Mouse (Mus musculus): Measurements from ENCODE around the gene Vps29. TPM values are rescaled to one million over a fixed set of nuclear protein-coding genes. Genes with fewer than 3 reads are reported as not detected.

Gene Vps29
- polyA plus RNA-seq, 1 experiment, result 139 TPM

DNA sequence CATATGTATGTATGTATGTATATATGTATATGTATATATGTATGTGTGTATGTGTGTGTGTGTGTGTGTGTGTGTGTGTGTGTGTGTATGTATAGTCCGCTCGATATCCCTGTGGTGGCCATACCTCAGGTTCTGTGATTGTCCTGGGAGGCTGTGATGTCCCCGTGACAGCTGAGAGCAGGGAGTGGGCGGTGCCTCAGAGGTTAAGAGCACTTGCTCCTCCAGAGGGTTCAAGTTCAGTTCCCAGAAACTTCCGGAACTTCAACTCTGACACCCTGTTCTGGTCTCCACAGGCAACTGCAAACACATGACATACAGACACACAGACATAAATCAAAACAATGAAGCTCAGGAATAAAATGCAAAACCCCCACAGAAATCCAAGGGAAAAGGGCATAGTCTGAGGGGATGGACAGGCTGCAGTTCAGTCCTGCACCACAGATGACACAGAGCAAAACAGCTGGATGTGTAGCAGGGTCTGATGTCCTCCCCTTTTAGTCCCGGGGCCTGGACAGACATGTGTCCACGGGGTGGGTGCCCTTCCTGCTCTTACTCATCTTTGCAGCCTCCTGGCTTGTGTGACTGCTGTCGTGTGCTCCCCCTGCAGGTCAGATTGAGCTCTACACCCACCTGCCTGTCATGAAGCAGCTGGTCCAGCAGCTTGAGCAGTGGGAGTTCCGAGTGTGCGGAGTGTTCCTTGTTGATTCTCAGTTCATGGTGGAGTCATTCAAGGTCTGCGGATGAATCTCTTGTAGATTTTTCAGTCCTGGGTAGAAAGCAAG is 25.4 kb downstream of the Vps29 start:
- H3K79me2 ChIP-seq (ENCODE audit: control insufficient read depth, insufficient read depth), result no peaks in the 10 kb centered on the region
- H3K36me3 ChIP-seq (ENCODE audit: control insufficient read depth, insufficient read depth), result peaks cover 6% of the 10 kb centered on the region
- peak in 2 of 3 experiments; percentile 13 to 66 for TF ChIP-seq MYOG (IDR thresholded peaks at IDR 0.05; ENCODE audit: control insufficient read depth in 1 of 3, insufficient read depth in 1 of 3, insufficient read length in 2 of 3, low read depth in 2 of 3)
- TF ChIP-seq MYOD1 (IDR thresholded peaks at IDR 0.05; ENCODE audit: control insufficient read depth in 1 of 3, insufficient read length in 2 of 3, low read depth in 2 of 3), result peak in 2 of 3 experiments; percentile 34 to 69
- TF ChIP-seq TCF3 (IDR thresholded peaks at IDR 0.05; ENCODE audit: insufficient read length, low read depth), result no peak
- H3ac ChIP-seq (ENCODE audit: control insufficient read depth, insufficient read length), result no peak overlapping the region
- no peak overlapping the region for H3K4me3 ChIP-seq
- peak overlapping the region; percentile 49 for H3K4me2 ChIP-seq (ENCODE audit: low read depth)
- H3K27me3 ChIP-seq (ENCODE audit: control insufficient read depth, insufficient read depth, insufficient read length), result no peaks in the 10 kb centered on the region

DNA sequence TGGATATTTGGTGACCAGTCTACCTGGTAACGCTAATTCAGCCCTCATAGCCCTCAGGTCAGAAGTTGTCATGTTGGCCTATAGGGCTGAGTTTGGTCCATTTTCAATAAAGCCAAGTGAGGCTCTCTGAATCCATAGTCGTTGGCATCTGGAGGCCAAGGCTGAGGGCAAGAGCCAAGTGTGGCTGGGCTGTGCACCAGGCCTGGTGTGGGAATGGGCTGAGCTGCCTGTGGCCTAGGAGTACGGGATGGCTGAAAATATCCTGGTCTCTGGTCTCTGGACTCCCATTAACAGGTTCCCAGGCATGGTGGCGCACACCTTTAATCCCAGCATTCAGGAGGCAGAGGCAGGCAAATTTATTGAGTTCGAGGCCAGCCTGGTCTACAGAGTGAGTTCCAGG is 35.8 kb downstream of the Vps29 start:
- no peak overlapping the region for H3K4me3 ChIP-seq
- no peak overlapping the region for H3K4me2 ChIP-seq (ENCODE audit: low read depth)
- TF ChIP-seq SRF (IDR thresholded peaks at IDR 0.05; ENCODE audit: control insufficient read depth, insufficient read length, low read depth) (no peak), MYOD1 (IDR thresholded peaks at IDR 0.05; ENCODE audit: control insufficient read depth in 1 of 3, insufficient read length in 2 of 3, low read depth in 2 of 3) (no peak), POLR2A (IDR thresholded peaks at IDR 0.05; ENCODE audit: insufficient read length, low read depth) (no peak), REST (IDR thresholded peaks at IDR 0.05; ENCODE audit: insufficient read depth, insufficient read length) (no peak), CEBPB (IDR thresholded peaks at IDR 0.05; ENCODE audit: insufficient read depth, poor library complexity, severe bottlenecking) (no peak), MAX (IDR thresholded peaks at IDR 0.05; ENCODE audit: low read depth) (no peak), E2F4 (IDR thresholded peaks at IDR 0.05; ENCODE audit: insufficient read depth) (no peak), TCF12 (IDR thresholded peaks at IDR 0.05; ENCODE audit: insufficient read depth, poor library complexity, severe bottlenecking) (no peak), MYOG (IDR thresholded peaks at IDR 0.05; ENCODE audit: control insufficient read depth in 1 of 3, insufficient read depth in 1 of 3, insufficient read length in 2 of 3, low read depth in 2 of 3) (no peak), POLR2AphosphoS2 (IDR thresholded peaks at IDR 0.05; ENCODE audit: insufficient read length, low read depth) (no peak)
- H3ac ChIP-seq (ENCODE audit: control insufficient read depth, insufficient read length), result no peak overlapping the region
- H3K79me2 ChIP-seq (ENCODE audit: control insufficient read depth, insufficient read depth), result peaks cover 18% of the 10 kb centered on the region
- H3K27me3 ChIP-seq (ENCODE audit: control insufficient read depth, insufficient read depth, insufficient read length), result no peaks in the 10 kb centered on the region
- no peaks in the 10 kb centered on the region for H3K36me3 ChIP-seq (ENCODE audit: control insufficient read depth, insufficient read depth)

DNA sequence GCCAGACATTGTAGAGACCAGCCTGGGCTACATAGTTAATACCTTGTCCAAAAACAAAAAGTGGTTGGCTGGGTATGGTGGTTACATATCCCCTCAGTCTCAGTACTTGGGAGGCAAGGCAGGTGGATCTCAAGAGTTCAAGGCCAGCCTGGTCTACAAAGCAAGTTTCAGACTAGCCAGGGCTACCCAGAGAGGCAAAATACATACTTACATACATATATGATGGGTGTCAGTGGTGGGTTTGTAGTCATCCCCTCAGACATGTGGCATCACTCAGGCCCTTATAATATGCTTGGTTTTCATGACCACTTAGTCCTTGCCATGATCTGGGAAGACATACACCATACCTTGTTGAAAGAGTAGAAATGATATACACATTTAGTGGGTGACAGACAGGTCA is 36.5 kb downstream of the Vps29 start:
- TF ChIP-seq POLR2AphosphoS2 (IDR thresholded peaks at IDR 0.05; ENCODE audit: insufficient read length, low read depth) (no peak), E2F4 (IDR thresholded peaks at IDR 0.05; ENCODE audit: insufficient read depth) (no peak)
- Histone ChIP-seq H3K4me3 (no peak overlapping the region), H3K4me2 (ENCODE audit: low read depth) (no peak overlapping the region), H3K79me2 (ENCODE audit: control insufficient read depth, insufficient read depth) (peaks cover 18% of the 10 kb centered on the region), H3ac (ENCODE audit: control insufficient read depth, insufficient read length) (no peak overlapping the region), H3K27me3 (ENCODE audit: control insufficient read depth, insufficient read depth, insufficient read length) (no peaks in the 10 kb centered on the region), H3K36me3 (ENCODE audit: control insufficient read depth, insufficient read depth) (no peaks in the 10 kb centered on the region)

DNA sequence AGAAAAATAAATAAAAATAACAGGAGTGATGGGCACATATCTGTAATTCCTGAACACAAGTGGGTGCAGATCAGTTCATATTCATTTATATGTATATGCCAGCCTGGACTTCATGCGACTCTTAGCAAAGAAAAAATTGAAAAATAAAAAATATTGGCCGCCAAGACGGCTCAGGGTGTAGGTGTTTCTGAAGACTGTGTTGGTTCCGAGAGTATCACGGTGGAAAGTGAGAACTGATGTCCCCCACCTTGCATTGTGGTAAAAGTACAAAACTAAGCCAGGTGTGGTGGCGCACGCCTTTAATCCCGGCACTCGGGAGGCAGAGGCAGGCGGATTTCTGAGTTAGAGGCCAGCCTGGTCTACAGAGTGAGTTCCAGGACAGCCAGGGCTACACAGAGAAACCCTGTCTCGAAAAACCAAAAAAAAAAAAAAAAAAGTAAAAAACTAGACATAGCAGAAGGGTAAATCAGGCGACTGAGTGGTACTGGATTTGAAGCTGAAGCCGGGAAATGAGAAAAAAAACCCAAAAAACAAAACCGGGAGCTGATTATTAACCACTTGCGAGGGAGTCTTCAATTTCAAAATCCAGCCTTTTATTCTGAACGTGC is 37.1 kb downstream of the Vps29 start:
- peak overlapping the region; percentile 68 for H3K4me3 ChIP-seq
- peak overlapping the region; percentile 22 for H3ac ChIP-seq (ENCODE audit: control insufficient read depth, insufficient read length)
- no peaks in the 10 kb centered on the region for H3K36me3 ChIP-seq (ENCODE audit: control insufficient read depth, insufficient read depth)
- H3K27me3 ChIP-seq (ENCODE audit: control insufficient read depth, insufficient read depth, insufficient read length), result no peaks in the 10 kb centered on the region
- TF ChIP-seq USF1 (IDR thresholded peaks at IDR 0.05; ENCODE audit: low read depth), result no peak
- TF ChIP-seq MAX (IDR thresholded peaks at IDR 0.05; ENCODE audit: low read depth), result no peak
- TF ChIP-seq POLR2AphosphoS2 (IDR thresholded peaks at IDR 0.05; ENCODE audit: insufficient read length, low read depth), result no peak
- TF ChIP-seq SRF (IDR thresholded peaks at IDR 0.05; ENCODE audit: control insufficient read depth, insufficient read length, low read depth), result no peak
- TF ChIP-seq MYOD1 (IDR thresholded peaks at IDR 0.05; ENCODE audit: control insufficient read depth in 1 of 3, insufficient read length in 2 of 3, low read depth in 2 of 3), result no peak
- no peak for TF ChIP-seq CEBPB (IDR thresholded peaks at IDR 0.05; ENCODE audit: insufficient read depth, poor library complexity, severe bottlenecking)
- TF ChIP-seq TCF12 (IDR thresholded peaks at IDR 0.05; ENCODE audit: insufficient read depth, poor library complexity, severe bottlenecking), result no peak
- no peak for TF ChIP-seq E2F4 (IDR thresholded peaks at IDR 0.05; ENCODE audit: insufficient read depth)
- no peak for TF ChIP-seq TCF3 (IDR thresholded peaks at IDR 0.05; ENCODE audit: insufficient read length, low read depth)
- no peak for TF ChIP-seq REST (IDR thresholded peaks at IDR 0.05; ENCODE audit: insufficient read depth, insufficient read length)
- TF ChIP-seq MYOG (IDR thresholded peaks at IDR 0.05; ENCODE audit: control insufficient read depth in 1 of 3, insufficient read depth in 1 of 3, insufficient read length in 2 of 3, low read depth in 2 of 3), result no peak
- no peak for TF ChIP-seq POLR2A (IDR thresholded peaks at IDR 0.05; ENCODE audit: insufficient read length, low read depth)
- H3K4me2 ChIP-seq (ENCODE audit: low read depth), result peak overlapping the region; percentile 78
- peaks cover 18% of the 10 kb centered on the region for H3K79me2 ChIP-seq (ENCODE audit: control insufficient read depth, insufficient read depth)

- Histone ChIP-seq H3K79me2 (ENCODE audit: control insufficient read depth, insufficient read depth) (peaks cover 18% of the 10 kb centered on the region), H3K36me3 (ENCODE audit: control insufficient read depth, insufficient read depth) (no peaks in the 10 kb centered on the region), H3ac (ENCODE audit: control insufficient read depth, insufficient read length) (peak within 1 kb of the TSS; percentile 22), H3K27me3 (ENCODE audit: control insufficient read depth, insufficient read depth, insufficient read length) (no peaks in the 10 kb centered on the region), H3K4me2 (ENCODE audit: low read depth) (peak within 1 kb of the TSS; percentile 94), H3K4me3 (peak within 1 kb of the TSS; percentile 68)
- TF ChIP-seq TCF3 (IDR thresholded peaks at IDR 0.05; ENCODE audit: insufficient read length, low read depth), result no peak
- peak in 1 of 3 experiments; percentile 31 for TF ChIP-seq MYOG (IDR thresholded peaks at IDR 0.05; ENCODE audit: control insufficient read depth in 1 of 3, insufficient read depth in 1 of 3, insufficient read length in 2 of 3, low read depth in 2 of 3)
- peak; percentile 65 for TF ChIP-seq POLR2A (IDR thresholded peaks at IDR 0.05; ENCODE audit: insufficient read length, low read depth)
- no peak for TF ChIP-seq TCF12 (IDR thresholded peaks at IDR 0.05; ENCODE audit: insufficient read depth, poor library complexity, severe bottlenecking)
- peak; percentile 69 for TF ChIP-seq POLR2AphosphoS2 (IDR thresholded peaks at IDR 0.05; ENCODE audit: insufficient read length, low read depth)
- TF ChIP-seq MAX (IDR thresholded peaks at IDR 0.05; ENCODE audit: low read depth), result peak; percentile 65
- TF ChIP-seq E2F4 (IDR thresholded peaks at IDR 0.05; ENCODE audit: insufficient read depth), result no peak
Measured at GRCm38 (mm10) chr5:122391786-122392180, 37.6 kb downstream of the Vps29 start, which contains the start of gene Arpc3. TSS of gene Arpc3 (plus strand) at chr5:122391878.
